Mouse (Mus musculus): ENCODE data around the gene Dhx37.
"Not testable (repeated sequence)": the region's sequence is repeated elsewhere in the genome, so short reads cannot be mapped to it uniquely, and the experiment has no call there.

Dhx37 gene

GRCm38 (mm10) chr5:125448026-125448425, 14.1 kb upstream of the Dhx37 start:
- DNase-seq: no peak

DNA sequence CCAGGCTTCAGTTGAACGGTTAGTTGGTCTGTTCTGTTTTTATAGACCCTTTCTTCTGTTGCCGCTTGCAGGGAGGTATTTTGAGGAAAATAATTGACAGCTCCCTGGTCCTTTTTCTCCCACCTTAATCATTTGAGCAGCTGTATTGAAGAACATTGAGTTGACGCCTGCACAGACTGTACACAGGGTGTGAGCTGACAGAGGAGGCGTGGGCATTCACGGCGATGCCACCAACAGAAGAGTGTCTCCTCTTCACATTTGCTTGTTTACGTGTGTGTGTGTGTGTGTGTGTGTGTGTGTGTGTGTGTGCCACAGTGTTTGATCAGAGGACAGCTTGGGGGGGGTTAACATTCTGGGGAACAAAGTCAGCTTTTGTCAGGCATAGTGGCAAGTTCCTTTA, 12.4 kb upstream of the Dhx37 start:
- DNase-seq: no peak

GRCm38 (mm10) chr5:125444554-125444953, 10.6 kb upstream of the Dhx37 start:
- no peak for DNase-seq

DNA sequence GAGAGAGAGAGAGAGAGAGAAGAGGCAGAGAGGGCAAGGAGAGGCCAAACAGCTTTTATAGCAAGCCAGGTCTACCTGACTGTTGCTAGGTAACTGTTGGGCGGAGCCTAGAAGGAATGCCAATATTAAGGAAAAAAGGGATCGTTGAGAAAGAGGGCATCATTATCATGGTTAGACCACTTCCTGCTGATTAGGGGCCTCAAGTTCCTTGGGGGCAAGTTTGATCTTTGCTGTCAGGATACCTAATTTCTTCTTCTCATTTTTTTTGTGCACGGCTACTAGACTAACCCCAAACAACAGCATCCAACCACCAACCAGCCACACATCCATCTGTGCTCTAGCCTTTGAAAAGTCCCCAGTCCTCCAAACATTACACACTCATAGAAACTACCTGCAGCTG, 10.0 kb upstream of the Dhx37 start:
- DNase-seq: no peak

GRCm38 (mm10) chr5:125443335-125443734, 9.4 kb upstream of the Dhx37 start:
- no peak for DNase-seq

DNA sequence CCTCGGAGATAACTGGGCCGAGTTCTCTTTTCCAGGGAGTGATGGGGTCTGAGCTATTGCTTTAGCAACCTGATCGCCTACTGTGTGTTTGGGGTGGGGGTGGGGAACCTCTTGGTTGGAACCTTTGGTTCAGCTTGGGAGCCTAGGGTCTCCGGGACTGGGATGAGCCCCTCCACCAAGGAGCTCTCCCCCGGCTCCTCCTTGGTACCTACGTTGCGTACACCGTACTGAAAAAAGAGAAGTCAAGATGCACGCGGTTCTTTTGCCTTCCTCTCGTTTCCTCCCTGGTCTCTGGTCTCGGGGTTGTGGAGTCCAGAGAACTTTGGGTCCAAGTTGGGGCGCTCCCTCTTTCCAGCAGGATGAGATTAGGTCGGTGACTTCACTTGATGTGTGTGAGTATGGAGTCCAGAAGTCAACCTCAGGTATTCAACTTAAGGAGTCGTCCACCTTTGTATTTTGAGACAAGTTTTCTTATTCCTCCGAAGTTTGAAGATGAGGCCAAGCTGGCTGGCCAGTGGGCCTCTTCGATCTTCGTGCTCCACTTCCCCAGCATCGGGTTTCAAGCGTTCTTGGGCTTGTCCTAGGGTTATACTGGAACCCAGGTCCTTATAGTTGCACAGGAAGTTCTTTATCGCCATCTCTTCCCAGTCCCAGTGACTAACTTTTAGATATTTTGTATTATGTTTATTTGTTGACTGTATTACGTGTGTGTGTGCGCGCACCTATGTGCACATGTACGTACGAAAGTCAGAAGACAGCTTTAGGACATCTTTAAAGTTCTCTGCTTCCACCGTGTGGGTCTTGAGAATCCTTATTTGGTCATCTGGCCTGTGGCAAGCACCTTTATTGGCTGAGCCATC, 8.4 kb upstream of the Dhx37 start:
- DNase-seq: peak; percentile 32 to 44

- DNase-seq: peak; percentile 56 to 65
These were observed 7.6 kb upstream of the Dhx37 start, which contains the start of gene Bri3bp for GRCm38 (mm10) chr5:125441234-125442114. Gene Bri3bp (plus strand): TSS chr5:125441568.

- DNase-seq: no peak
These were observed 6.8 kb upstream of the Dhx37 start for GRCm38 (mm10) chr5:125440583-125441233.

GRCm38 (mm10) chr5:125434347-125434746, 426 bp upstream of the Dhx37 start:
- DNase-seq: not testable (repeated sequence)

- not testable (repeated sequence) for DNase-seq
These were observed 1.6 kb downstream of the Dhx37 start for GRCm38 (mm10) chr5:125432324-125432723.

- DNase-seq: no peak
These were observed 7.6 kb downstream of the Dhx37 start for GRCm38 (mm10) chr5:125426343-125426742.

DNA sequence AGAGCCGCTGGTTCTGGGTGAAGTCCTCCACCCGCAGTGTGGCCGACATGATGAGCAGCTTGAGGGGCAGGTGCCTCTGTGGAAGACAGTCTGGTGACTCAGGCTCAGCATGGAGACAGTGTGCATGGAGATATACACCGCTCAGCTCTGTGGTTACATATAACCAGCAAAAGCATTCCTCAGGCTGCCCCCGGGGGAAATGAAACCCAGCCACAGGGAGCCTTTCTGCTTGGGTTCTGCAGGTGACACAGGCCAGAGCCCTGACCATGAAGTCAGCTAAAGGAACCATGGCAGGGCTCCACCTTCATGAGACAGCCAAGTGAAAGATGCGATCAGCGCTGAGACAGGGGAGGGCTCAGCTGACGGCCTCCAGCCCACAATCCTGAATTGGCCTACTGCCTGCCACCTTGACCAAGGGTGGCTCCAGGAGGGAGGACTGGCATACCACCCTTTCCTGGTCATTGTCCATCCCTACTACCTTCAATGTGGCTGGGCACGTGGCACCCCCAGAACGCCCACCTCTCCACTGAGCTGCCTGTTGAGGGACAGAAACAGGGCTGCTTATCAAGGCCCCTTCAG, 8.1 kb downstream of the Dhx37 start:
- DNase-seq: no peak

DNA sequence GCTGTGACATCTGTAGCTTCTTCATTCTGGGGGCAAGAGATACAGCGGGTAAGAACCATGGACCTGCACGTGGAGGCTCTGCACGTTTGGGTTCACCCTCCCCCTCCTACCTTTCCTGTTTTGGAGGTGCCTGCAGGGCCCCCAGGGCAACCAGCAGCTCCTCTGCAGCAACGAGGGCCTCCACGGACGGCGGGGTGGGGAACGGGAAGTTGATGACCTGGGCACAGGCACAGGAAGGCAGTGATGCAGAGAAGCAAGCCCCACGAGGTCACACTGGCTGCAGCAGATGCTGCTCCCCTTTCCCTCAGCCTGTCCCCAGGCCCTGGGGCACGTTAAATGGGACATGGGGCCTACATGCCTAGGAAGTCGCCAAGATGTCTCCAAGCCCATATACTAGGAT, 14.8 kb downstream of the Dhx37 start:
- peak in 1 of 2 experiments; percentile 49 for DNase-seq

GRCm38 (mm10) chr5:125418636-125419035, 15.3 kb downstream of the Dhx37 start:
- DNase-seq: no peak

DNA sequence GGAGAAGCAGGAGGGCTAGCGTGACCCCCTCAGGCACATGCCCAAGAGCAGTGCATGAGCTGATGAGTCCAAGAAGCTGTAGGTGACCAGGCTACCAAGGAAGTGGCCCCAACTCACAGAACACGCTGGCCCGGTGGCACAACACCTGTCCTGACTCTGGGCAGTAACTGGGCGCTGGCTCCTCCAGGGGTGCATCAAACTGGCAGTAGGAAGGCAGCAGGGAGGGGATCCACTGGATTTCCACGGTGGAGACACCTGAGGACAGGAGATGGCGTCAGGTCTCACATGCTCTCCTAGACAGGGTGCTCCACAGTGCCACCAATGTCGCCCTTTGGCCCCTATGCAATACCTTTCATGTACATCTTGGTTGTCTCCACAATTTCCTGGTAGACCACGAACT, 17.7 kb downstream of the Dhx37 start:
- DNase-seq: no peak

GRCm38 (mm10) chr5:125413763-125414162, 20.2 kb downstream of the Dhx37 start:
- DNase-seq: no peak

DNA sequence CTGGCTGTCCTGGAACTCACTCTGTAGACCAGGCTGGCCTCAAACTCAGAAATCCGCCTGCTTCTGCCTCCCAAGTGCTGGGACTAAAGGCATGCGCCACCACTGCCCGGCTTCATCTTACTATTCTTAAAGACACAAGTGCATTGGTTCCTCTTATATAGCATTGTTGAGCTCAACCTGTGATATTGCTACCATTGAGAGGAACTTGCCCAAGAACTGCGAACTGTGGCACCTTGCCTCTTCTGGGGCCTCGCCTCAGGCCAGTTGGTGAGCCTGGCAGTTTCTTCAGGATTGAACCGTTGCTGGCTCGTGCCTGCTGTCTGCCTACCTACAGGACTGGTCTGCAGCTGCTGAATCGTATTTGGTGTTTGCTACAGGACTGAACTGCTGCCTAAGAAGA, 21.4 kb downstream of the Dhx37 start:
- DNase-seq: not testable (repeated sequence)

DNA sequence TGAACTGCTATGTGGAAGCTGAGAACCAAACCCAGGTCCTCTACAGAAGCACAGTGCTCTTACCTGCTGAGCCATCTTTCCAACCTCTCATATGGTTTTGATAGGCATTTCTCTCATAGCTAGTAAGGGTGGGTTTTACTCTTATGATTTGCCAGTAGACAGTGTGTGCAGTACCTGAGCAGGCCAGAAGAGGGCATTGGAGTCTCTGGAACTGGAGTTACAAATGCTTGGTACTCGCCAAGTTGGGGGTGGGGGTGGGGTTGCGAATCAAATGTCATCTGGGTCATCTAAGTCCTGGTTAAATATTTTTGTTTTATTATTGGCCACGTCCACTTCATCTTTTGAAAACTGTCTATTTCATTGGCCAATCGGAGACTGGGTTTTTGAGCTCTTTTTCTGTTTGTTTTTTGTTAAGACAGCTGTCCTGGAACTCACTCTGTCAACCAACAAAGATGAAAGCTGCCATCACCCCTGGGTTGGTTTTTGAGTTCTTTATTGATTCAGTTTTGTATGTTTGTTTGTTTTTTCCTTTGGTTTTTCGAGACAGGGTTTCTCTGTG, 21.9 kb downstream of the Dhx37 start:
- DNase-seq: peak; percentile 39 to 73

DNA sequence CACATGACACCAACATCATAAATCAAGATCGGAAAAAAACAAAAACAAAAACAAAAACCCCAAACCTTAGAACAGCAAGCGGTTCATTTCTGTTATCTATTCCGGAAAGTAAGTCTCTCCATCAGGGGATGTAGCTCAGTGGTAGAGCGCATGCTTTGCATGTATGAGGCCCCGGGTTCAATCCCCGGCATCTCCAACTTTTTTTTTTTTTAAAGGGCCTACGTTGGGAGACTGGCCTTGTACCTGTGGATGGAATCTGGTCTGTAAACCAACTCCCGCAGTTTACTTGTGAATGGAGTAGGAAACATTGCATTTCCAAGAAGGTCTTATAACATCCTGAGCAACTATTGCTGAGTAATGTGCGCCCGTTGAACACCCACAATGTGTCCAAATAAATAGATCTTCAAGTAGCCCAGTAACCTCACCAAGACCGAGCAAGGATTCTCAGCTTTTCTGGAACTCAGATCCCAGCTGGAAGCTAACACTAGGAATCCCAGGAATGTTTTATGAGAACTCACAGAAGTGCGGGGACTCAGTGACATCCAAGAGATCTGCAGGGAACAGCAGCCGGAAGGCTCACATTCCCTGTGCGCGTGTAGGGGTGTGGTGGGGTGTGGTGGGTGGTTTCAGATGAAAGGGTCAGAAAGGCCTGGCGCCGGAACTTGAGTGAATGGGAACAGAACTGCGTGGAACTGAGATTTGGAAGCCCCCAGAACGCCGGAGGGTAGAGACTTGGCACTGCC, 24.4 kb downstream of the Dhx37 start:
- no peak for DNase-seq

DNA sequence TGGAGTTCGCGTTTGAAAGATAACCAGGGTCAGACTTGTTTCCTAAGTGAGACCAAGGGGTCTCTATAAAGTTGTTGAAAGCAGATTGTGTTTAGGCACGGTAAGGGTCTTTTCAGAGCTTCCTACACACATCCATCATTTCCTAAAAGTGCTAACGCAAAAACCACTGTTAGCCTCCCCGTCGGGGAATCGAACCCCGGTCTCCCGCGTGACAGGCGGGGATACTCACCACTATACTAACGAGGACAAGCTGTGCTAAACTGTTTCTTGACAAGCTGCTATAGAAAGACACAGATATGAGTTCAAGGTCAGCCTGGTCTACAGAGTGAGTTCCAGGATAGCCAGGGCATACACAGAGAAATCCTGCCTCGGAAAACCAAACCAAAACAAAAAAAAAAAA, 25.1 kb downstream of the Dhx37 start:
- DNase-seq: peak; percentile 53 to 72

DNA sequence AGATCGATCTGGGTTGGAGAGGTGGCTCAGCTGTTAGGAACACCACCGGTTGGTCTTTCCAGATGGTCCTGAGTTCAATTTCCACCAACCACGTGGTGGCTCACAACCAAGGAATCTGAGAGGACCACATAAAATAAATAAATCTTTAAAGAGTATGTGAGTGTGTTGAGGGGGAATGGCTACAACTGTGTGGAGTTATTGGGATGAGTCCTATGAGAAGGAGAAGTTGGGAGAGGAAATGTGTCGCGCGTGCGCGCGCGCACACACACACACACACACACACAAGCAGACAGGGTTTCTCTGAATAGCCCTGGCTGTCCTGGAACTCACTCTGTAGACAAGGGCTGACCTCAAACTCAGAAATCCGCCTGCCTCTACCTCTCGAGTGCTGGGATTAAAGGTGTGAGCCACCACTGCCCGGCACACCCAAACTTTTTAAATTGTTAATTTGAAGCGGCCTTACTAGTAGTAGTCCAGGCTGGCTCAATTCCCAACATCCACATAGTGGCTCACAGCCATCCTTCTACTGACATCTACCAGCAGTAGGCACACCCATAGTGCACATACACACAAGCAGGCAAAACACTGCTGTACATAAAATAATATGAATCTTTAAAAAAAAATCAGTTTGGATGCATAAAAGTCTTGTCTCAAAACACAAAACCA, 25.9 kb downstream of the Dhx37 start:
- no peak for DNase-seq

Data from spleen, adult 18-20 months (tissue).